Mouse (Mus musculus) layer of hippocampus, adult 18-20 months (tissue): ENCODE measurements around the gene Fgd1. TPM values are rescaled to one million over a fixed set of nuclear protein-coding genes. Genes with fewer than 3 reads are reported as not detected.

Source experiments
- DNase-seq, 2 experiments: peaks; one replicate each; pipeline ENCODE4 v3.0.0; 2022; ENCODE audit warnings: low spot score in 2 of 2
- long read RNA-seq: library from polyadenylated mRNA; stranded (forward); transcript quantifications from one replicate; pipeline ENCODE4 v2.0.0, GENCODE M21; 2021
- total RNA-seq, 2 experiments: library from RNA; stranded (reverse); gene quantifications; 2 replicates each; pipeline ENCODE4 v1.2.3; 2021

Gene Fgd1
- total RNA-seq = 10 to 100 TPM; 16.4 to 17.5 TPM
- long read RNA-seq, full-length matches to known transcripts = 7 of 15 reads
- long read RNA-seq, partial matches to known transcripts = 4 of 15 reads
- long read RNA-seq, other reads (novel, unspliced or antisense) = 4 of 15 reads

- no peak for DNase-seq
Observed at GRCm38 (mm10) chrX:151045850-151046249, at the start of gene Fgd1. TSS of gene Fgd1 (plus strand) at chrX:151046150.

- peak; percentile 22 to 63 for DNase-seq
Observed at GRCm38 (mm10) chrX:150996775-150997174, 49.2 kb upstream of the Fgd1 start.

- DNase-seq = peak; percentile 84 to 90
Observed at GRCm38 (mm10) chrX:151016938-151017877, 28.7 kb upstream of the Fgd1 start, which contains the start of gene Gnl3l. TSS of gene Gnl3l (minus strand) at chrX:151017322.

GRCm38 (mm10) chrX:151017897-151018296, 28.1 kb upstream of the Fgd1 start:
- no peak for DNase-seq

- no peak for DNase-seq
Observed at GRCm38 (mm10) chrX:151018798-151019197, 27.2 kb upstream of the Fgd1 start.

GRCm38 (mm10) chrX:151031400-151031799, 14.6 kb upstream of the Fgd1 start:
- no peak for DNase-seq

- DNase-seq = no peak
Observed at GRCm38 (mm10) chrX:151041223-151041622, 4.7 kb upstream of the Fgd1 start.

- no peak for DNase-seq
Observed at GRCm38 (mm10) chrX:151046321-151046720, 371 bp downstream of the Fgd1 start.

- peak; percentile 60 to 82 for DNase-seq
Observed at GRCm38 (mm10) chrX:151046777-151047430, 954 bp downstream of the Fgd1 start.

- DNase-seq = peak in 1 of 2 experiments; percentile 14
Observed at GRCm38 (mm10) chrX:151047431-151048058, 1.6 kb downstream of the Fgd1 start.

- no peak for DNase-seq
Observed at GRCm38 (mm10) chrX:151049661-151050215, 3.8 kb downstream of the Fgd1 start.

- DNase-seq = peak; percentile 20 to 36
Observed at GRCm38 (mm10) chrX:151050337-151050736, 4.4 kb downstream of the Fgd1 start.

- DNase-seq = no peak
Observed at GRCm38 (mm10) chrX:151054489-151054888, 8.5 kb downstream of the Fgd1 start.

GRCm38 (mm10) chrX:151055559-151055958, 9.6 kb downstream of the Fgd1 start:
- DNase-seq = no peak

- DNase-seq = no peak
Observed at GRCm38 (mm10) chrX:151059346-151059745, 13.4 kb downstream of the Fgd1 start.

GRCm38 (mm10) chrX:151061615-151062299, 15.8 kb downstream of the Fgd1 start:
- DNase-seq = no peak

- no peak for DNase-seq
Observed at GRCm38 (mm10) chrX:151066071-151066666, 20.2 kb downstream of the Fgd1 start.

GRCm38 (mm10) chrX:151067876-151068275, 21.9 kb downstream of the Fgd1 start:
- peak in 1 of 2 experiments; percentile 21 for DNase-seq

- no peak for DNase-seq
Observed at GRCm38 (mm10) chrX:151076007-151076406, 30.1 kb downstream of the Fgd1 start.

GRCm38 (mm10) chrX:151076941-151077485, 31.1 kb downstream of the Fgd1 start:
- DNase-seq = no peak
